Mouse (Mus musculus) heart, adult 18-20 months (tissue): ENCODE data around the gene Dock4. TPM values are rescaled to one million over a fixed set of nuclear protein-coding genes. Genes with fewer than 3 reads are reported as not detected.
A peak's percentile ranks its signal among the peaks of the same experiment; 100 is the strongest.

Experiments used
- DNase-seq, 2 experiments: peaks; one replicate each; pipeline ENCODE4 v3.0.0; 2021 to 2022; ENCODE audit warnings: mixed read lengths in 1 of 2
- total RNA-seq, 2 experiments: library from RNA; stranded (reverse); gene quantifications; 2 replicates each; pipeline ENCODE4 v1.2.3; 2021

The Dock4 gene
- total RNA-seq, 2 experiments from 2014 or later: 11.9 to 13.9 TPM

DNA sequence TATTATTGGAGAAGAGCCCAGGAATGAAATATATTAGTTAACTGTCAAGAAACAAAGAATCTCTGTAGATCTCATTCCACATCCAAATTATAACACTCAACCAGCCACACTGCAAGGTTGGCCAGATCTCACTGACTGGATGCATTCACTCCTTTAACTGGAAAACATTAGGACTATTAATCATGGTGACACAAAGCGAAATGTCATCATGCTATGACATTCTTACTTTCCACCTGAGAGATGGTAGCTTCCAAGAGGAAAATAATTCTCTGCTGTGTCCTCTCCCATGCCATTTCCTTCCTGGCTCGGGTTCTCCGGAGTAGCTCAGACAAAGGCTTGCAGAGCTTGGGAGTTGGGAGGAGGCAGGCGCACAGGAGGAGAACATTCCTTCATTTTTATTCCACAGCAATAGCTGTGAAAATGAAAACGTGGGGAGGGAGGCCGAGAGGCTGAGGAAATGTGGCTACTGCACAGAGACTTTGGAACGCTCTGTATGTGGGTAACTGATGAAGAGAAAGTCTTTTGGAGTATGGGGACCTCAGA is 17.0 kb downstream of the Dock4 start:
- DNase-seq: peak in 1 of 2 experiments; percentile 23

DNA sequence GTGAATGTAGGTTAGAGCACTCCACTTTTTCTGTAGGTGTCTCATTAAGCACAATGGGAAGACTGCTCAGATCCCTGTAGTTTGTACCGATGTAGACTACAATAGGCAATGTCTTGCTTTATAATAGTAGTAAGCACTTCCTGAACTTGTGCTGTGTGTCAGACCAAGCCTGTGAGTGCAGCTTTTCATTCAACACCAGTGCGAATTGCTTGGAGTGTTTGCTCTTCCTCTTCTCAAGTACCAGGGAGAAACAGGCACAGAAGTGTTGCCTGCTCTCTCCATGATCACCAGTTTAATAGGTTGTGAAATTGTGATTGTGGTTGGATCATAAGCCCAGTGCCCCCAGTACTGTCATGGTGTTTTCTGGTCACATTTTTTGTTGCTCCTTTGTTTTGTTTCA is 18.1 kb downstream of the Dock4 start:
- peak in 1 of 2 experiments; percentile 34 for DNase-seq

DNA sequence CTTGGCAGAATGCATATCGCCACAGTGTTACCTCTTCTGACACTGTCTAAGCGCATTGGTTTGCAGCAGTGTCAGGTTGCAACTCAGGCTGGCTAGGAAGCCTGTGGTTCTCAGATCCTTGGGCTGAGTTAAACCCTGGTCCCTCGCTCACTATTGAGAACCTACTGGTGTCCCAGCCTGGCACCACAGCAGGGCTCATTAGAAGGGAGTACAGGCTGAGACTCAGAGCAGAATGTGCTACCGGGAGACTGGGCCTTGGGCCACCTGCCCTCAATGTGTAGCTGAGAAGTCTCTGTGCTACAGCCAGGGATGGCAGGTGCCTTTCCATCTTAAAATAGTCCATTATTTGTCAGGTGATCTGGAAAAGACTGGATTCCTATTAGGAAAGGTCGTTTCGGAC is 18.5 kb downstream of the Dock4 start:
- peak; percentile 37 to 52 for DNase-seq

DNA sequence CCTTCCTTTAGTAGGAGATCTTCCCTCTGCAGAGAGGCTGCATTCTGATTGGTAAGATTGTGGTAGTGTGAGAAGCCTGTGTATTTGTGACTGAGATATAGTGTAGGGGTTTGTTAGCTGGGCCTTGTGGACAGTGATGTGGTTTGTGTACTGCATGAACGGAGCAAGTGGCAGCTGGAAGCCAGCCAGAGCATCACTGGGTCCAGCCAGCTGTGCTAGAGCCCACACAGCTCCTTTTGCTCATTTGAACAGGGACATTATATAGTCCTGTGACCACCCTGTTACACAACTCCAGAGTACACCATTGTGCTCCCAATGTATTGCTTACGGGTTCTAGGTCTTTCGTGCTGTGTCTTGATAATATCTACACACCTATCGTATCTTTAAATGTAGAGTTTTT is 22.5 kb downstream of the Dock4 start:
- no peak for DNase-seq

DNA sequence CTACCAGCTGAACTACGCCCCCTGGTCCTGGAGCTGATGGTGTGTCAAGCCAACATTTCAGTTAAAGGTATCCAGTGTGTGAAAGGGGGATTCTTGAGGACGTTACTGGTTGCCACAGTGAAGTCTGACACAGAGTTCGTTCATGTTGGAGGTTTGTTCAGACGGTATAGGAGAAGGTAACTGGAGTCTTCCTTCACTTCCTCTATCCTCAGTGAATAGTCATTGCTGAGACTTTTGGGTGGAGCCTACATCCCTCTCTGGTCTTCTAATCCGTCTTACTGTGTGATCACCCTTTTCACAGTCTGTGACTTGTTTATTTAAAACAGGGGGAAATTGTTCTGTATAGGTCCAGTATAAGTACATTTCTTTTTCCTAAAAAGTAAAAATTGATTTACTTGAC is 23.3 kb downstream of the Dock4 start:
- no peak for DNase-seq

DNA sequence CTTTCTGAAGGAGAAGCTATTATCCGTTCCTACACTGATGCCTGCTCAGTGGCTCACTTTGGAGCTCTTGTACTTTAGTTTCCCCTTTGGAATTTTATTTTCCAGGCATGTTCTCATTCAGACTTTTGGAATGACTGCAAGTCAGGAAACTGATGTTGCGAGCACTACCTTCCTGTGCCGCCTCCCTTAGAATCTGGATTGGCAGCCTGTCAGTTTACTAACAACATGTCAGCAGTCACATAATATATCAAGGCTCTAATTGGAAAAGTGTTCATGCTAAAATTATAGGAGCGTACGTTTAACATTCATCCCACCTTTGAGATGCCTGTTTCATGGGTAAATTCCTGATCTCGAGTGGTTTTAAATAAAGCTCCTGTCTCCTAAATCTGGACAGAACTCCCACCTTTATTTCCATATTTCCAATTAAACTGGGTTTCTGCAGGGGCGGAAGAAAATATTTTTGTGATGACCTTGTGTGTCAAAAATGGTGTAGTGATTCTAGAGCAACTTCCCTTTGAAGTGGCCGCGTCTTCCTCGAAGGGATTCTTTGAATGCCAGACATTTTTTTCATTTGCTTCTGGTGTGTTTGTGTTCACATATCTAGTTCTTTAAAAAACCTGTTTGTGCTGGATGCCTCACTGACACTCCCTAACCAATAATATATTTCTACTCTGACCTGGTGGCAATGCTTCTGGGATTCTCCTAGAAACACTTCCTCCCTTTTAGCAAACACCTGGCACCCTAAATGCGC is 26.1 kb downstream of the Dock4 start:
- peak; percentile 46 to 67 for DNase-seq

DNA sequence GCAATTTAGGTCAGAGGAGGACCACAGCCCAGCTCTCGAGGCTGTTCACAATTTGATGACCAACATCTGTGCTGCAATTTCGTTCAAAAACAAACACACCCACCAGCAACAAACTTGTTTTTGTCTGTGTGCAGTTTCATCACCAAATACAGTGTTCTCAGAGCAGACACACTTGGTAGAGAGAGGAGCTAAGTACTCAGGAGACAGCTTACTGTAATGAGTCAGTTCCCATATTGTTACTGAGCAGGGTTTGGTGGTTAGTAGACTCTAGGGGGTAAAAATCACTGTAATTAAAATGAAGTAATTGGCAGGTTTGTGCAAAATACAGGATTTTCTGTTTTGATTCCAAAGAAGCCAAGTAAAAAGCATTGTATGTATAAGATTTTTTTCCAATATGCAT is 28.0 kb downstream of the Dock4 start:
- DNase-seq: no peak

DNA sequence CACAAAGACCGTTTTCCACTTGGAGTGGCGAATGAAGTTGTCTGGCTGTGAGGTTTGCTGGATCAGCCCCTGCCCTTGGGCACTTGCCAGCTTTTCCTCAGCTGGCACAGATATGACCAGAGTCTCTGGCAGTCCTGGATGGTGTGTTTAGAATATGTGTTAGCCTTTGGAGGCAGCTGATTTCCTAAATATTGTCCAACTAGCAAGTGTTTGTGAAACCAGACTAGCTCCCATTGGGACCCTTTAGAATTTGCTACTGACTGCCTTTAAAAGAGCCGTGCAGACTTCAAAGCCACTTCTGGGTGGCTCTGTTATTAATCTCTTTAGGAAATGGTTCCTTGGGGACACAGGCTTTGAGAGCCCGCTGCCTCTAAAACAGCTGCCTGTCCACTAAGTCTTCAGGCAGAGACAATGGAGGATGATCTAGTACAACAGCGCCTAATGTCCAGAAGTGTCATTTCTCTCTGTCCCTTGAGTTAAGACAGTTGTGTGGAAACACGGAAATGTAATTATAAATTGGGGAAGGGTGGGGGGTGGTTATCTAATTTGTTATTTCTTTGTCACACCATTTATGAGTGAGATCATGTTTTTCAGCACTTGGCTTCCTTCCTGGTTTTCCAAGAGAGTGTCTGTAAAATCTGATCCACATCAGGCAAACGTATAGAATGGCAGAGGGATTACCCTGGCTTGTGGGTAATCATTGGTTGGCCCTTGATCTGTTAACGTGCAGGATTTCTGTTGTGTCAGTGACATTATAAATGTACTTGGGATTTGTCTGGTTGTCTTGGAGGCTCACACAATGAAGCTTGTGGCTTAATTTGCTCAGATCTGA is 32.1 kb downstream of the Dock4 start:
- DNase-seq: peak; percentile 51 to 54

DNA sequence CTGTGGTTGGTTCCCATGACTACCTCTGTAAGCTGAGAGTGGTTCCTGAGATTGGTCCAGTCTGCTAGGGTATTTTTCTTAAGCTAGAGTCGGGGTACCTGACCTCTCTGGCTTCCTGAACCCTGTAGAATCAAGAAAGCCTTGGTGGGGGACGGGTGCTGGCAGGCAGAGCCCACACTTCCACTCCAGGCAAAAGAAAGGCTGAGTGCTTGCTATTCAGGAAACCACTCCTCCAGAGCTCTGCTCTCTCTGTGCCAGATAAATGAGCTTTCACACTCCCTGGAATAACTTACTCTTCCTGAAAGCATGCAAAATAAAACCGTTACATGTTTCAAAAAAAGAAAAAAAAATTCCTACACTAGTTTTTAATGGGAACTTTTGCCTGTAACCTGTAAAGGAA is 38.5 kb downstream of the Dock4 start:
- peak in 1 of 2 experiments; percentile 54 for DNase-seq

DNA sequence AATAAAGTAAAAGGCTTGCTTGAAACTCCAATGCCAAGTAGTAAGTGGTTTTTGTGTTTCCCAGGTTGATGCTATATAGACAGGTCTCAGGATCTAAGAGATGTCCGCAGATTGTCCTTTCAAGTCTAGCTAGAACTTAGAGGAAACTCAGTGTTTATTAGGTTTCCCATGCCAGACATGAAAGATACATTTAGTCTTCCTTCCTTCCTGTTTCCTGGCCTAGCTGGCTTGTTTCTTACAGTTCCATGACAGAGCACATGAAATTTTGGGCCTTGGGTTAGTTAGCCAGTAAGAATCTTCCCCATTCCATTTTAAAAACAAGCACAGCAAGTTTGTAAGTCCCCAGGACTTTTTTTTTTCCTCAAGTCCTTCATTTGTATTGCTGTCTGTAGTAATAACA is 39.5 kb downstream of the Dock4 start:
- DNase-seq: no peak

DNA sequence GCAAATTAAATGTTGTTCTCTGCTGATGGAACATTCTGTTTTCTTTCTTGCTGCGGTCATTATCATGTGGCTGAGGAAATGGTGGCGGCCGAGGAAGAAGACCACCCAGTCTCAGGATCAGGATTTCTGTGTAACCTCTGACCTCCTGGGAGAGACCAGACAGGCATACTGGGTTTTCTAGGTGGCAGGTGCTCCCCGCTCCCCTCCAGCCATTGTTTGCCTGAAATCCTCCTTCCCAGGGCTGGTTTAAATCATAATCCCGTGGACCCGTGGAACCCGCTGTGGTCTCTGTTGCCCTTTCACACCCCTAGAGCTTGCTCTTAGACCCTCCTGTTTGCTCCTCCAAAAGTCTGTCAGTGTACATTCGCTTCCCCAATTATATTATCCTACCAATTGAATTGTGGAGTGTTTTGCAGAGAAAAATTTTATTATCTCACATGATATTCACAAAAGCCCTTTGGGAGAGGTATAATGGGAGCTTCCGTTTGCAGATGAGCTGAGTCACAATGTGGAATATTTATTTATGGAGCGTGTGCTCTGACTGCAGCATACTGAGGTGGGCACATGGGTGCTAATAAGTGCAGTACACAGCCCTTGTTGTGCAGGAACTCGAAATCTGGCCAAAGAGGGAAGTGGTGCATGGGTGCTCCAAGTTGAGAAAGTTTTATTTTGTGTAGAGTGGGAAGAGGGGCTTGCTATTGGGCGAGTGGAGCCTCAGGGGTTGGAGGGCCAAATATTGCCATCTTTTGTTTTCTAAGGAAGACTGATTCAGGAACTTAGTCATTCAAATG is 40.5 kb downstream of the Dock4 start:
- no peak for DNase-seq

DNA sequence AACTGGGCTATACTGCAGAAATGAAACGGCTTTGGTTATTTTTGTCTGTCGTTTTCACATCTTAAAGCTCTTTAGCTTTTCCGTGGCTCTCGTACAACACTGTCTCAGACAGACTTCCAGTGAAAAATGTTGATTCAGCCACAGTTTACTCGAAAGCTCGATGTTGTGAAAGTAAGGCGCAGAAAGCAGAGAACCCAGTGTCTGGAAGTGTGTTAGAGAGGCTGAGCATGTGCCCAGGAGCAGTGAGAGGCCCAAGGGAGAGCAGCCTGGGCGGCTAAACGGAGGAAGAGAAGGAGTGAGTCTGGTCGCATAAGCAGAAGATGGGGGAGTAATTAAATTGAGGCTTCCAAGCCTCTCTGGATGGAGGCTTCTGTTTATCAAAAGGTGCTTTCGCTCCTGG is 50.6 kb downstream of the Dock4 start:
- DNase-seq: no peak

DNA sequence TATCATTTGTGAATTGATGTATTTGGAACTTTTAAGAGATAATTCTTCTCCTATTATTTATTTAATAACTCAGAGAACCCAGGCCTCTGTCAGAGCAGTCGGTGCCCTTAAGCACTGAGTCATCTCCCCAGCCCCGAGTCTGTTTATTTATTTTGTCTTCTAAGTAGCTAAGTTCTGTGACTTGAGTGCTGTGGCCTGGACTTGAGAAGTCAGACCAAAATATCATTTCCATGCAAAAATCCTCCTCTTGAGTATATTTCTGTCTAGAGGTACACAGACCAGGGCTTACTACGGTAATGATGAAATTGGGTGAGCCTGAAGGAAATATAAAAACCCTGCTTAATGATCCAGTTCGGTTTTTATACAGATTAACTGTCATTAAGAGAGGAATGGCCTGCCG is 52.1 kb downstream of the Dock4 start:
- DNase-seq: no peak

DNA sequence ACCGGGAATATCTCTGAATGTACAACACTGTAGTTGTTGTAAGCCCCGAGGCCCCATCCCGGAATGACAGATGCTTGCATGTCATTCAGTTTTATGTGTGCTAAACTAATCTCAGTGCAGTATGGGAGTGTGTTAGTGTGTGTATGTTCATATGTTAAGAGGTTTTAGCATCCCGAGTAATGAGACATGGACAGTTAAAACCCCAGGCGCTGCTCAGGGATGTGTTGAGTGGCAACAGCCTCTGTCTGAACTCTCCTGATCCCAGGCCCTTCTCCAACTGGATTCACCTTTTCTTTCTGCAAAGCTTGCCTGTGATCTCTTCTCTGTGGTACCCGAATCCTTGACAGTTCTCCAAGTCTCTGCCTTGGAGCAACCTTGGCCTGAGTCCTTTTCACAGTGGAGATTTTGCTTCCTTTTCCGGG is 52.5 kb downstream of the Dock4 start:
- no peak for DNase-seq

DNA sequence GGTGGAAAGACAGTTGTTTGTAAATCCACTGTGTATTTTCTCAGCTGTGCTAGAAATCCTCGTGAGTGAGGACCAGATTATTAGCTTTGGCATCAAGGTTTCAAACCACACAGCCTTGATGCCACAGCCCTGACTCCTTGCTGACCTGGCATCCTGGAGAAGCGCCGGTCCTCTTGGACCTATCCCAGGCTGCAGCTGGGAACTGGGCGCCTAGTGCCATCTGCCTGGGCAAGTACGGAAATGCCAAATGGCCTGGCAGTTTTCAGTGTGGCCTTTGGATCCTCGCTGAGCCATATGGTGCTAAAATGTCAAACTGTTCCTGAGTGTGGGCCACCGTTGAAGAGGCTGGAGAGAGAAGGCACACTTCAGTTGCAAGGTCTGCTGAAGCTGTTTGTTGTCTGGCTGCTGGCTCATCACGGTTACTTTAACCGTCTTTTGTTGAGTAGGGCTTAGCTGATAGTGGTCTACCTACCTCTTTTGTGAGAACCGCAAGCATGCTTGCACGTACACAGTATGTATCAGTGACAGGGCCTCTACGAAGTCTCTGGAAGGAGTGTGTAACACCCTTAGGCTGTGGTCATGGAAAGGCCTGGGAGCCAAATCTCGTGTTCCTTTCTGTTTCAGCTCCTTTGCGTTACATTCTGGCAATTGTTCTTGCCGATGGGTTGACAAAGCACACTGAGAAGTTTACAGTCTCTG is 53.3 kb downstream of the Dock4 start:
- peak; percentile 62 to 68 for DNase-seq

DNA sequence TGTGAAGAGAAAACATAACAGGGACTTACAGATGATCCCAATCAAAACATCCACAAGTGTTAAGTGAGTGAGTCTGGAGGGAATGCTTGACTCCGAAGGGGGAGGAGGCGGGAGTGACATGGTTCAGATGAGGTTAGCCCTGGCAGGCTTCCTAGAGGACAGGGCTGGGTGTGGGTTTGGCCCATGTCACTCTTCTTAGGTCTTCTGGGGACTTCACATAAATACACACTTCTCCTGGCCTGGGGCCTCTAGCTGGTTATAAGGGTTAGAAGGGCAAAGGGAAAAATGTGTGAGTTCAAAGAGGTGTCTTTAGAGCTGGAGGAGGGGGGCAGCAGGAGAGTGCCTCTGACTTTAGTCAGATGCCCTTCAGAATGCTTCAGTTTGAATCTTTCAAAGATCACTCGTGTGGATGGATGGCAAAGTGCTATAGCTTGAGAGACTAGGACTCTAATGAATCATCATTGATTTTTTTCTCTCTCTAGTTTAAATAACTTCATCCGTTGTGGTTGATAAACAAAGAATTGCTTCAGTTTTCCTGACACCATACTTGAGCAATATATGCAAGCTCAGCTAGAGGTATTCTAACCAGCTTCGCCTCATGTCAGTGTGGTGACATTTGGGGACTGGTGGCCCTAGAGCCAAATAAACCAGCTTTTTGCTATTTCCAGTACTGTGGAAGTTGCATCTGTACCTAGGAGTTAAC is 54.0 kb downstream of the Dock4 start:
- DNase-seq: peak; percentile 82 to 84

DNA sequence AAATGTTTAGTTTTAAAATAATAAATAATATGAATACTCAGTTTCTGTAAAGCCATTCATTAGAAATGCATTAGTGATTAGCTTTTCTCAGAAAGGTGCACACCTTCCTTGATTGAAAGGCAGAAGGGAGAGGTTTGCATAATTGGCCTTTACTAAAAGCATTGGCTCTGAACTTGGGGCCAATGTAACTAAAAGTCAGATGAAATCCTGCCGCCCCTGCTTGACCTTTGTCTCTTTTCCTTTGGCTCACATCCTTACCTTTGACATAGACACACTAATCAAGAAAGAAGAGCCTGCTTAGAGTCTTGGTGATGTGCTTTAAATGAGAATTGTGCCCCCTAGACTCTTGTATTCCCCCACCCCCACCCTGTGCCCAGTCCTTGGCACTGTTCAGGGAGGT is 55.4 kb downstream of the Dock4 start:
- DNase-seq: no peak

DNA sequence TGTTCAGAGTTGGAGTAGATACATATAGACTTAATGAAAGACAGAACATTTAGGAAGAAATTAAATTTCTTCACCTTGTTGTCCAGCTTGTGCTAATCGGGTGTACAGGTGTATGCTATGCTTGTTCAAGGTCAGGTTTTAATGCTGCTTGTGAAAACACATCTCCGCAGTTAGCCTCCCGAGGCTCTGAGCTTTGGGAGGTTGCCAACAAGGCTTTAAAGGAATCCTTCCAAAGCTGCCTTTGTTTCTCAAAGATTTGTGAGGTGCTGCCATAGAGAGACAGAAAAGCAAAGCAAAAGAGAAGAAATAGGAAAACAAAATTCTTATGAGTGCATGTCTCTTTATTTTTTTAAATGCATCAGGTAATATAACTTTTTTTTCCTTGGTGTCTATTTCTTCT is 57.8 kb downstream of the Dock4 start:
- DNase-seq: no peak

DNA sequence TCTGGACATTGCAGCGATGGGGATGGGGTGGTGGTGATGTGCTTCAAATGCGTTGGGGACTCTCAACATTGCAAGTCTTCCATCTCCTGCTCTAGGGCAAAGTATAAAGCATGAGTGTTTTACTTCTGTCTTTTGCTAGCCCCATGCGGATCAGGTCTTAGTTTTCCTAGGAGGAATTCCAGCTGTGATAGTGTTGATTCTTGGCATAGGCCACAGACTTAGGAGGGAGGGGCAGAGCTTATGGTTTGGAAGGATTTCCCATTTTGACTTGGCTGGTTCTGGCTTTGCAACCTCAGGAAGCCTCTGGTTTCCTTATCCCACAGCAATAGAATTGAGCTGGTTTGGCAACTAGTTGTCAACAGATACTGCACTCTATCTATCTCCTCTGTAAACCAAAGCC is 58.9 kb downstream of the Dock4 start:
- DNase-seq: peak; percentile 57 to 70

DNA sequence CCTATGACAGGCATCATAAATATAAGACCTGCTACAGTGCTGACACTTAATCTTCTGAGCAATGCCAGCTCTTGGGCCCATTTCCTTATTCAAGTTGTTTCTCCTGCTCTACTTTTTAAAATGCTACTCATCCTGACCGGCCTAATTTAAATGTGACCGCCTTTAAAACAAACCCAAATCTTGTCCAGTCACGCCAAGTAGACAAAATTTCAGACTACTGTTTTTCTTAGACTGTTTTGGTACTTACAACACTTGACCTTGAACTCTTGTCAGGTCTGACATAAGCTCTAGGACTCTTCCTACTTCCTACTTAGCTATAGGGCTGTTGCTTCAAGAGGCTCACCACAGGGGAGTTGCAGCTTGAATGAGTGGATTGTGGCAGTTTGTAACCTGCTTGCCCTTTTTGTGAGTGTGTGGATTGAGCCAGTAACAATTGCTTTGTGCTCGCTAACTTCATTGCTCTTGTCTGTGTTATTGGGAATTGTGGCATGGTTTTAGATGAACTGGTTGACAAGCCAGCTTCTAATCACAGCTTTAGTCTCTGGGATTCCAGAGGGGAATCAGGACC is 62.2 kb downstream of the Dock4 start:
- DNase-seq: no peak

DNA sequence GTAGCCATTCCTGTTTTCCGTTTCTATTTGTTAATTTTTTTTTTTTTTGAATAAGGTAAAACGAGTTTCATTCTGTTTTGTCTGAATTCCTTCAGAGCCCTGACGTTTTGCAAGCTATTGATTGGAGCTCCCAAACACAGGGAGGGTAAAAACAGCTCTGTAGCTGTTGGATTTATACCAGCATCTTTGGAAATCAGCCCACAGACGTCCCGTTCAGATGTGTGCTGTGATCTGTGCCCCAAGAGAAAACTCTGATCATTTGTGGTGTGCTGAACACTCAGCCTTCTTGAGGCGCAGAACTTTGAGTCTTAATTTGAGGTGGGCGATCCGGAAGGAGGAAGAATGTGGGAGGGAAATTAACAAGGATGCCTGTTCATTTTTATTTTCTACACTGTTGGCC is 62.7 kb downstream of the Dock4 start:
- DNase-seq: peak in 1 of 2 experiments; percentile 22
